In the genomic region with DNA sequence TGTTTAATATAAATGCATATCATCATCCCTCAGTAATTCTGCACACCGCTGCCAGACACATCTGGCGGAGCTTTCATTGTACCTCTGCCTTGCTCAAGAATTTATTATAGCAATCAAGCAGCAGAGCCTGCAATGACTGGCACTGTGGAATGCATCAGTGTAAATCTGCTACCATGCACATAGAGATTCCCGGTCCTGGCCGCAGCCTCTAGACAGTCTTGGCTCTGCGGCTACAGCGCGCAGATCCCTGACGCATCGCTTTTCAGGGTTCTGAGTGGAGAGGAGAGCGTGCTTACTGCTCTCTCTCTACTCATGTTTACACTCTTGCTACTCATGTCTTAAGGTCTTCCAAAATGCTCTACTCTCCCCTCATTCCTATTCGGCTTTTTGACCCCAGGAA, we compare ENCODE assay signal across 22 mouse cellular contexts. TPM values are rescaled to one million over a fixed set of nuclear protein-coding genes. Genes with fewer than 3 reads are reported as not detected.
DNase-seq lines count a peak whose midpoint lies in the region; ATAC-seq and TF ChIP-seq lines count a peak whose summit lies in the region.
"Had no signal": no experiment of that assay in that cellular context is flagged by ENCODE, and none has a peak within 500 bp of the region (broad histone marks: within the 10 kb centered on the region; RNA-seq: fewer than 3 reads in every experiment).

No protein-coding gene starts in this region.

- no peaks in the 10 kb centered on the region for H3K27me3 ChIP-seq in intestine, embryonic 14.5 days (replicated peaks; ENCODE audit: control insufficient read depth, insufficient read depth, low read length)
- H3K27me3 ChIP-seq in intestine, postnatal 0 days (replicated peaks; ENCODE audit: control insufficient read depth, insufficient read depth, low read length): no peaks in the 10 kb centered on the region
- H3K27me3 ChIP-seq in forebrain, embryonic 13.5 days: no peaks in the 10 kb centered on the region
- H3K27me3 ChIP-seq in hindbrain, postnatal 0 days (ENCODE audit: insufficient read depth, low read length): no peaks in the 10 kb centered on the region
- H3K27me3 ChIP-seq: limb, embryonic 15.5 days had no signal

- H3K36me3 ChIP-seq in intestine, embryonic 14.5 days (ENCODE audit: control insufficient read depth, insufficient read depth, low read length): no peaks in the 10 kb centered on the region
- peaks cover 20% of the 10 kb centered on the region for H3K36me3 ChIP-seq in intestine, postnatal 0 days (ENCODE audit: control insufficient read depth, insufficient read depth)
- H3K36me3 ChIP-seq in forebrain, embryonic 13.5 days (ENCODE audit: poor library complexity, severe bottlenecking): no peaks in the 10 kb centered on the region
- H3K36me3 ChIP-seq in hindbrain, postnatal 0 days (ENCODE audit: insufficient read depth, low read length): no peaks in the 10 kb centered on the region
- H3K36me3 ChIP-seq: limb, embryonic 15.5 days had no signal

- ATAC-seq in intestine, embryonic 14.5 days (replicated peaks; ENCODE audit: low FRiP score, low TSS enrichment, low read depth): no peak
- no peak for ATAC-seq in intestine, postnatal 0 days
- 0 out of 2 replicates have a peak, but pooled peaks have one; percentile 36 for ATAC-seq in forebrain, embryonic 13.5 days
- no peak for ATAC-seq in hindbrain, postnatal 0 days
- ATAC-seq: liver, postnatal 0 days; midbrain, embryonic 16.5 days had no signal

- no peaks in the 10 kb centered on the region for H3K4me1 ChIP-seq in intestine, embryonic 14.5 days (replicated peaks; ENCODE audit: control insufficient read depth, insufficient read depth, low read length)
- H3K4me1 ChIP-seq in intestine, postnatal 0 days (replicated peaks; ENCODE audit: control insufficient read depth, insufficient read depth, low read length): no peaks in the 10 kb centered on the region
- H3K4me1 ChIP-seq in forebrain, embryonic 13.5 days: peaks cover 8% of the 10 kb centered on the region
- no peaks in the 10 kb centered on the region for H3K4me1 ChIP-seq in hindbrain, postnatal 0 days (ENCODE audit: insufficient read depth, low read length)

- TF ChIP-seq POLR2A in brain, embryonic 14.5 days (IDR thresholded peaks at IDR 0.05; ENCODE audit: borderline replicate concordance, extremely low read depth, insufficient read depth, insufficient read length, poor library complexity, severe bottlenecking): no peak

- DNase-seq in intestine, embryonic 14.5 days (ENCODE audit: low spot score): no peak
- peak; percentile 47 for DNase-seq in brain, embryonic 14.5 days (ENCODE audit: low read depth)
- DNase-seq in hindbrain, postnatal 0 days (ENCODE audit: low spot score): peak; percentile 25
- DNase-seq in right cerebral cortex, postnatal 14 days: no peak
- DNase-seq in gastrocnemius, adult 18-20 months (ENCODE audit: low spot score): no peak
- DNase-seq: cerebellum, adult 8-10 months; gastrocnemius, postnatal 36 days; liver, postnatal 0 days; lung, postnatal 10 days; spleen, adult 18-20 months; thymus, postnatal 36 days had no signal

- H3K9me3 ChIP-seq in intestine, embryonic 14.5 days (ENCODE audit: control insufficient read depth, low read length): no peaks in the 10 kb centered on the region
- no peaks in the 10 kb centered on the region for H3K9me3 ChIP-seq in intestine, postnatal 0 days (ENCODE audit: control insufficient read depth)
- no peaks in the 10 kb centered on the region for H3K9me3 ChIP-seq in forebrain, embryonic 13.5 days (replicated peaks)
- no peaks in the 10 kb centered on the region for H3K9me3 ChIP-seq in hindbrain, postnatal 0 days (ENCODE audit: low read length)
- H3K9me3 ChIP-seq: limb, embryonic 15.5 days had no signal

- no peak overlapping the region for H3K9ac ChIP-seq in intestine, embryonic 14.5 days (ENCODE audit: low read length)
- H3K9ac ChIP-seq in intestine, postnatal 0 days (ENCODE audit: low read depth, low read length): no peak overlapping the region
- H3K9ac ChIP-seq in forebrain, embryonic 13.5 days: no peak overlapping the region
- no peak overlapping the region for H3K9ac ChIP-seq in hindbrain, postnatal 0 days (replicated peaks; ENCODE audit: low read length)
- H3K9ac ChIP-seq: limb, embryonic 15.5 days; liver, postnatal 0 days had no signal

- WGBS in intestine, embryonic 14.5 days: 46% methylated on average over 11 of the region's 11 CpGs
- WGBS in intestine, postnatal 0 days: 61% methylated on average over 11 of the region's 11 CpGs
- 84% methylated on average over 11 of the region's 11 CpGs for WGBS in forebrain, embryonic 13.5 days
- 74% methylated on average over 11 of the region's 11 CpGs for WGBS in hindbrain, postnatal 0 days

- H3K4me3 ChIP-seq in intestine, embryonic 14.5 days (ENCODE audit: low read depth, low read length): no peak overlapping the region
- no peak overlapping the region for H3K4me3 ChIP-seq in intestine, postnatal 0 days (ENCODE audit: low read depth, low read length)
- no peak overlapping the region for H3K4me3 ChIP-seq in forebrain, embryonic 13.5 days
- no peak overlapping the region for H3K4me3 ChIP-seq in hindbrain, postnatal 0 days (ENCODE audit: low read length)
- H3K4me3 ChIP-seq: limb, embryonic 15.5 days had no signal

- TF ChIP-seq CTCF in intestine, postnatal 0 days (IDR thresholded peaks at IDR 0.05; ENCODE audit: low read depth): no peak
- no peak for TF ChIP-seq CTCF in brain, embryonic 14.5 days (IDR thresholded peaks at IDR 0.05; ENCODE audit: borderline replicate concordance, extremely low read depth, insufficient read depth, insufficient read length)
- TF ChIP-seq CTCF in hindbrain, postnatal 0 days (IDR thresholded peaks at IDR 0.05; ENCODE audit: low read depth): no peak

- H3K4me2 ChIP-seq in intestine, embryonic 14.5 days (ENCODE audit: low read length): 0 out of 2 replicates have a peak overlapping the region, but pooled peaks have one; percentile 0
- H3K4me2 ChIP-seq in intestine, postnatal 0 days (replicated peaks; ENCODE audit: low read depth): no peak overlapping the region
- no peak overlapping the region for H3K4me2 ChIP-seq in forebrain, embryonic 13.5 days
- H3K4me2 ChIP-seq in hindbrain, postnatal 0 days (ENCODE audit: low read depth, low read length): peak overlapping the region; percentile 23; the same call in 1 of the 2 replicates
- H3K4me2 ChIP-seq: limb, embryonic 15.5 days had no signal

- no peak overlapping the region for H3K27ac ChIP-seq in intestine, embryonic 14.5 days (ENCODE audit: low read depth)
- H3K27ac ChIP-seq in intestine, postnatal 0 days (ENCODE audit: low read depth, low read length): no peak overlapping the region
- 0 out of 2 replicates have a peak overlapping the region, but pooled peaks have one; percentile 6 for H3K27ac ChIP-seq in forebrain, embryonic 13.5 days
- H3K27ac ChIP-seq in hindbrain, postnatal 0 days: no peak overlapping the region
- H3K27ac ChIP-seq: limb, embryonic 15.5 days had no signal

RNA-seq across cellular contexts. Expression of a gene that starts 28.3 kb away (rescaled TPM):
- polyA plus RNA-seq in intestine, embryonic 14.5 days (2014; fragmentation: Nextera tagmentation; extraction: Ambion mirVana): 1.1 and 1.4 TPM in 2 replicates
- 1.6 and 1.9 TPM in 2 replicates for polyA plus RNA-seq in intestine, postnatal 0 days (2015; fragmentation: Nextera tagmentation; extraction: Ambion mirVana)
- polyA plus RNA-seq in brain, embryonic 14.5 days (2012; rRNA removed): not detected in 2 replicates
- 0.19 and 0.28 TPM in 2 replicates for polyA plus RNA-seq in forebrain, embryonic 13.5 days (2015; fragmentation: Nextera tagmentation; extraction: Ambion mirVana)
- total RNA-seq in hindbrain, postnatal 0 days (2014; rRNA removed): not detected in 2 replicates
- polyA plus RNA-seq in hindbrain, postnatal 0 days (2015; fragmentation: Nextera tagmentation; extraction: Ambion mirVana): not detected in 2 replicates
- not detected for total RNA-seq in gastrocnemius, adult 18-20 months (2021)
- total RNA-seq: gastrocnemius, postnatal 36 days; heart, adult 8-10 months; layer of hippocampus, postnatal 14 days; left cerebral cortex, postnatal 14 days; megakaryocyte progenitor cell, adult 5-6 weeks had no signal
- polyA plus RNA-seq: C2C12; frontal cortex, adult 2 months; large intestine, adult 2 months; midbrain, embryonic 16.5 days had no signal

Comparison
In these comparisons a context has a peak if more than half of its experiments do, and no peak if none do; other contexts are left out.
1. H3K4me2 ChIP-seq: peak in intestine, embryonic 14.5 days (single experiment) and hindbrain, postnatal 0 days (single experiment); none in intestine, postnatal 0 days (single experiment) and forebrain, embryonic 13.5 days (single experiment).
2. DNase-seq: peak in brain, embryonic 14.5 days (single experiment) and hindbrain, postnatal 0 days (single experiment); none in intestine, embryonic 14.5 days (single experiment), right cerebral cortex, postnatal 14 days (single experiment) and gastrocnemius, adult 18-20 months (single experiment).